Mouse (Mus musculus): Measurements from ENCODE around the gene Hspa2. TPM values are rescaled to one million over a fixed set of nuclear protein-coding genes. Genes with fewer than 3 reads are reported as not detected.

Gene Hspa2
- polyA plus RNA-seq, 1 experiment from 2014 or later: 12.5 TPM

DNA sequence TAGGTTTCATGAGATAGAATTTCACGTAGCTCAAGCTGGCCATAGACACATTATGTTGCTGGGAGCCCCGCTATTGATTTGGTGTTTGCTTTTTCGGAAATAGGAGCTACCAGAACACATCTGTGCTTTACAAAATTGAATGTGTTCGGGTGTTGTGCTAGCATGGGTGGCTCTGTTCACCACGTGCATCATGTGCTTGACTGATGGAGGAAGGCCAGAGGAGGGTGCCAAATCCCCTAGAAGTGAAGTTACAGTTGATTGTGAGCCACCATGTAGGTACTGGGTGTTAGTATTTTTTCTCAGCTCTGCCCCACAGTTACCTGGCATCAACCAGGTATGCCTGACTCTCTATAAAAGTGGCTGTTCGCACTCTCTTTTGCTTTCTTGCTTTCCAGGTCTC lies 40.9 kb downstream of the Hspa2 start:
- Histone ChIP-seq H3K4me1 (ENCODE audit: insufficient read depth, low read length) (peaks cover 15% of the 10 kb centered on the region), H3K9ac (replicated peaks; ENCODE audit: low read length) (peak overlapping the region; percentile 44; the same call in 1 of the 2 replicates), H3K9me3 (ENCODE audit: low read length) (no peaks in the 10 kb centered on the region), H3K4me2 (replicated peaks; ENCODE audit: low read depth, low read length) (peak overlapping the region; percentile 48), H3K27ac (ENCODE audit: low read length) (peak overlapping the region; percentile 64), H3K27me3 (ENCODE audit: insufficient read depth, low read length) (no peaks in the 10 kb centered on the region), H3K36me3 (ENCODE audit: insufficient read depth, low read length) (no peaks in the 10 kb centered on the region), H3K4me3 (ENCODE audit: low read length) (peak overlapping the region; percentile 39)
- ATAC-seq (ENCODE audit: low FRiP score, low TSS enrichment): no peak
- WGBS: 71% methylated on average over 6 of the region's 6 CpGs

DNA sequence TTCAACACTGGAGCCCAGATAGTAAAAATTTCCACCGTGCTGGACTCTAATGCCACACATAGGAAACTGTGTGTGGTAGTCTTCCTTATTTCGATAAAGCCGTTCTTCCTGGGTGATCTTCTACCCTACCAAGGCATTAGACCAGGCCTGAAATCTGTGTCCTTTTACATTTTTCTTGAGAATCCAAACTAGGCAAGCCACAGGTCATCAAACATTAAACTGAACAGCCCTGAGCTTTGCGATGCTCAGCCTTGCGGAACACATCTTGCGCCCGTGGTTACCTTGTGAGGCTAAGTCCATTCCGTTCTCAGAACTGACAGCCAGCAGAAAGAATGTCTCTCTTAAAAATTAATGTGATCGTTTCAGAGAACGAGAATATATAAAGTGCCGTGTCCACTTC lies 42.2 kb downstream of the Hspa2 start:
- H3K4me2 ChIP-seq (replicated peaks; ENCODE audit: low read depth, low read length): peak overlapping the region; percentile 17; the same call in 1 of the 2 replicates
- H3K27me3 ChIP-seq (ENCODE audit: insufficient read depth, low read length): no peaks in the 10 kb centered on the region
- no peaks in the 10 kb centered on the region for H3K9me3 ChIP-seq (ENCODE audit: low read length)
- 41% methylated on average over 11 of the region's 11 CpGs for WGBS
- peak; percentile 83 for ATAC-seq (ENCODE audit: low FRiP score, low TSS enrichment)
- peaks cover 15% of the 10 kb centered on the region for H3K4me1 ChIP-seq (ENCODE audit: insufficient read depth, low read length)
- H3K36me3 ChIP-seq (ENCODE audit: insufficient read depth, low read length): no peaks in the 10 kb centered on the region
- peak overlapping the region; percentile 3; the same call in 1 of the 2 replicates for H3K4me3 ChIP-seq (ENCODE audit: low read length)
- H3K9ac ChIP-seq (replicated peaks; ENCODE audit: low read length): no peak overlapping the region
- H3K27ac ChIP-seq (ENCODE audit: low read length): peak overlapping the region; percentile 87

DNA sequence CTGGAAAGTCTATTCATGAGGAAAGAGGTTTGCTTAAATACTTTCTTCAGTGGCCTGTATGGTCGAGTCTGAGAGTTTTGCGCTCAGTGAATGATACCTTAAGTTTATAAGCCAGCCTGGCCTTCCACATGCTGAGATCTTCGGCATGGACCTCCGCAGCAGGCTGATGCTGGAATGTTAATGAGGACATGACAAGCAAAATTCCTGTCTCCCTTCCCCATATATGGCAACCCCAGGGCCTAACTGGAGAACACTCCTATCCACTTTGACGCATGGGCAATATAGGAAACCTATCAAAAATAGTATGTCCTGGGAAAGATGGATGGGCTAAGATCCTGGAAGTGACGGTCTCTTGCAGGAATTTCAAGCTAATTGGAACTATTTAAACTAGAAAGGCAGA lies 44.2 kb downstream of the Hspa2 start:
- H3K9me3 ChIP-seq (ENCODE audit: low read length): no peaks in the 10 kb centered on the region
- no peak overlapping the region for H3K4me3 ChIP-seq (ENCODE audit: low read length)
- ATAC-seq (ENCODE audit: low FRiP score, low TSS enrichment): no peak
- H3K4me2 ChIP-seq (replicated peaks; ENCODE audit: low read depth, low read length): no peak overlapping the region
- peaks cover 15% of the 10 kb centered on the region for H3K4me1 ChIP-seq (ENCODE audit: insufficient read depth, low read length)
- H3K27ac ChIP-seq (ENCODE audit: low read length): peak overlapping the region; percentile 21; the same call in 1 of the 2 replicates
- WGBS: 80% methylated on average over 6 of the region's 6 CpGs
- no peaks in the 10 kb centered on the region for H3K36me3 ChIP-seq (ENCODE audit: insufficient read depth, low read length)
- no peaks in the 10 kb centered on the region for H3K27me3 ChIP-seq (ENCODE audit: insufficient read depth, low read length)
- no peak overlapping the region; the same call in 1 of the 2 replicates for H3K9ac ChIP-seq (replicated peaks; ENCODE audit: low read length)

DNA sequence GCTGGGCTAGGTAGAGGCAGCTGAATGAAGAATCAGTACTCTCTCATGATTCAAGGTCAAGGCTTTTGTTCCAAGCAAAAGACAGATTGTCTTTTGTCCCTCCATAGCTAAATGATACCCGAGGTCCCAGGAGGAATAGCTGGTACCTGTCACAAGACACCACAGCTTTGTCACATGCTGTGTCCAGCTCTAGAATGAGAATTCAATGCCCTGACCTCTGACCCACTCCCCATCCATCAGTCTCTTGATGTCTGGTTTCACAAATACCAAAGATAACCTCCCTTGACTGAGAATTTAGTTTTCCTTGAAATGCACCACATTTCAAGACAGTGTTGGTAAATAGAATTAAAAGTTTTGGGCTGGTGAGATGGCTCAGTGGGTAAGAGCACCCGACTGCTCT lies 48.2 kb downstream of the Hspa2 start:
- H3K27me3 ChIP-seq (ENCODE audit: insufficient read depth, low read length): no peaks in the 10 kb centered on the region
- H3K27ac ChIP-seq (ENCODE audit: low read length): no peak overlapping the region
- no peaks in the 10 kb centered on the region for H3K4me1 ChIP-seq (ENCODE audit: insufficient read depth, low read length)
- no peaks in the 10 kb centered on the region for H3K9me3 ChIP-seq (ENCODE audit: low read length)
- WGBS: 50% methylated on average over 2 of the region's 2 CpGs
- no peaks in the 10 kb centered on the region for H3K36me3 ChIP-seq (ENCODE audit: insufficient read depth, low read length)
- no peak overlapping the region for H3K9ac ChIP-seq (replicated peaks; ENCODE audit: low read length)
- H3K4me3 ChIP-seq (ENCODE audit: low read length): no peak overlapping the region
- ATAC-seq (ENCODE audit: low FRiP score, low TSS enrichment): no peak
- no peak overlapping the region for H3K4me2 ChIP-seq (replicated peaks; ENCODE audit: low read depth, low read length)

Other genes starting within 250 kb of the Hspa2 start
- gene Esr2, start 226.9 kb upstream of the Hspa2 start, polyA plus RNA-seq (2015; fragmentation: Nextera tagmentation; extraction: Ambion mirVana): 0.51 and 0.63 TPM in 2 replicates
- 0.10 TPM in 1 of 2 replicates, not detected in the other for gene Tex21, start 157.4 kb upstream of the Hspa2 start, polyA plus RNA-seq (2015; fragmentation: Nextera tagmentation; extraction: Ambion mirVana)
- 119 and 127 TPM in 2 replicates for gene Mthfd1, start 148.9 kb upstream of the Hspa2 start, polyA plus RNA-seq (2015; fragmentation: Nextera tagmentation; extraction: Ambion mirVana)
- gene Akap5, start 79.3 kb upstream of the Hspa2 start, polyA plus RNA-seq (2015; fragmentation: Nextera tagmentation; extraction: Ambion mirVana): 1.4 and 1.9 TPM in 2 replicates
- 14.0 and 15.2 TPM in 2 replicates for gene Zbtb25, start 34.6 kb upstream of the Hspa2 start, polyA plus RNA-seq (2015; fragmentation: Nextera tagmentation; extraction: Ambion mirVana)
- 10.0 and 10.5 TPM in 2 replicates for gene Zbtb1, start 33.9 kb upstream of the Hspa2 start, polyA plus RNA-seq (2015; fragmentation: Nextera tagmentation; extraction: Ambion mirVana)
- 4.0 and 4.3 TPM in 2 replicates for gene Ppp1r36, start 13.4 kb downstream of the Hspa2 start, polyA plus RNA-seq (2015; fragmentation: Nextera tagmentation; extraction: Ambion mirVana)
- gene Plekhg3, start 126.7 kb downstream of the Hspa2 start, polyA plus RNA-seq (2015; fragmentation: Nextera tagmentation; extraction: Ambion mirVana): 23.0 and 24.8 TPM in 2 replicates